Mouse (Mus musculus): ENCODE measurements at regions not wholly inside any gene's neighbourhood (a gene's known extent, or its start where the extent isn't known, plus 50 kb on each side); places are given as distances from the start of the nearest gene placed in this dataset.

- H3K27ac ChIP-seq: no peak overlapping the region
- peaks cover 10% of the 10 kb centered on the region; the same call in 1 of the 2 replicates for H3K4me1 ChIP-seq (replicated peaks)
- no peak overlapping the region for H3K9ac ChIP-seq (replicated peaks)
- H3K27me3 ChIP-seq: no peaks in the 10 kb centered on the region
- no peaks in the 10 kb centered on the region for H3K9me3 ChIP-seq
- H3K4me2 ChIP-seq: no peak overlapping the region
- H3K4me3 ChIP-seq (replicated peaks): no peak overlapping the region
- ATAC-seq (ENCODE audit: insufficient number of reproducible peaks, insufficient read depth, low FRiP score, low TSS enrichment, low read depth): no peak
- no peaks in the 10 kb centered on the region for H3K36me3 ChIP-seq
- WGBS: 83% methylated on average over 8 of the region's 8 CpGs
These were observed 113.1 kb downstream of the Gadd45g start for GRCm38 (mm10) chr13:51959591-51959990.

- ATAC-seq (ENCODE audit: insufficient number of reproducible peaks, insufficient read depth, low FRiP score, low TSS enrichment, low read depth): no peak
- H3K27ac ChIP-seq: no peak overlapping the region
- no peaks in the 10 kb centered on the region for H3K9me3 ChIP-seq
- no peaks in the 10 kb centered on the region for H3K27me3 ChIP-seq
- WGBS: 86% methylated on average over 4 of the region's 4 CpGs
- H3K4me2 ChIP-seq: no peak overlapping the region
- no peak overlapping the region for H3K9ac ChIP-seq (replicated peaks)
- H3K4me3 ChIP-seq (replicated peaks): no peak overlapping the region
- H3K4me1 ChIP-seq (replicated peaks): peaks cover 11% of the 10 kb centered on the region; the same call in 1 of the 2 replicates
- no peaks in the 10 kb centered on the region for H3K36me3 ChIP-seq
These were observed 113.8 kb downstream of the Gadd45g start for GRCm38 (mm10) chr13:51960262-51960661.

- H3K27ac ChIP-seq: no peak overlapping the region
- WGBS: 63% methylated on average over 8 of the region's 8 CpGs
These were observed 115.7 kb downstream of the Gadd45g start for GRCm38 (mm10) chr13:51962191-51962611.

GRCm38 (mm10) chr13:51962676-51963075 lies 116.2 kb downstream of the Gadd45g start:
- 33% methylated on average over 5 of the region's 5 CpGs for WGBS
- Histone ChIP-seq H3K9ac (replicated peaks) (no peak overlapping the region), H3K9me3 (no peaks in the 10 kb centered on the region), H3K4me3 (replicated peaks) (no peak overlapping the region), H3K4me2 (no peak overlapping the region), H3K27ac (no peak overlapping the region), H3K4me1 (replicated peaks) (peaks cover 11% of the 10 kb centered on the region; the same call in 1 of the 2 replicates), H3K36me3 (no peaks in the 10 kb centered on the region), H3K27me3 (no peaks in the 10 kb centered on the region)
- ATAC-seq (ENCODE audit: insufficient number of reproducible peaks, insufficient read depth, low FRiP score, low TSS enrichment, low read depth): no peak

More at GRCm38 (mm10) chr13:51962191-51962611, 115.7 kb downstream of the Gadd45g start:
- no peak overlapping the region for H3K4me3 ChIP-seq (replicated peaks)
- no peak overlapping the region for H3K9ac ChIP-seq (replicated peaks)
- H3K4me2 ChIP-seq: no peak overlapping the region
- ATAC-seq (ENCODE audit: insufficient number of reproducible peaks, insufficient read depth, low FRiP score, low TSS enrichment, low read depth): no peak
- no peaks in the 10 kb centered on the region for H3K27me3 ChIP-seq
- H3K9me3 ChIP-seq: no peaks in the 10 kb centered on the region
- no peaks in the 10 kb centered on the region for H3K36me3 ChIP-seq
- H3K4me1 ChIP-seq (replicated peaks): peaks cover 11% of the 10 kb centered on the region; the same call in 1 of the 2 replicates

- no peak for ATAC-seq (ENCODE audit: insufficient number of reproducible peaks, insufficient read depth, low FRiP score, low TSS enrichment, low read depth)
- Histone ChIP-seq H3K9me3 (no peaks in the 10 kb centered on the region), H3K36me3 (no peaks in the 10 kb centered on the region), H3K27ac (0 out of 2 replicates have a peak overlapping the region, but pooled peaks have one; percentile 17), H3K9ac (replicated peaks) (no peak overlapping the region), H3K27me3 (no peaks in the 10 kb centered on the region), H3K4me1 (replicated peaks) (peaks cover 11% of the 10 kb centered on the region; the same call in 1 of the 2 replicates), H3K4me2 (no peak overlapping the region), H3K4me3 (replicated peaks) (no peak overlapping the region)
- 76% methylated on average over 6 of the region's 6 CpGs for WGBS
These were observed 117.5 kb downstream of the Gadd45g start for GRCm38 (mm10) chr13:51963966-51964365.

GRCm38 (mm10) chr13:51964416-51964815 lies 117.9 kb downstream of the Gadd45g start:
- H3K36me3 ChIP-seq: no peaks in the 10 kb centered on the region
- no peaks in the 10 kb centered on the region for H3K9me3 ChIP-seq
- ATAC-seq (ENCODE audit: insufficient number of reproducible peaks, insufficient read depth, low FRiP score, low TSS enrichment, low read depth): no peak
- WGBS: 55% methylated on average over 6 of the region's 6 CpGs
- H3K4me2 ChIP-seq: no peak overlapping the region
- H3K4me1 ChIP-seq (replicated peaks): peaks cover 11% of the 10 kb centered on the region; the same call in 1 of the 2 replicates
- no peak overlapping the region for H3K9ac ChIP-seq (replicated peaks)
- no peaks in the 10 kb centered on the region for H3K27me3 ChIP-seq
- H3K4me3 ChIP-seq (replicated peaks): no peak overlapping the region
- H3K27ac ChIP-seq: peak overlapping the region; percentile 37; the same call in 1 of the 2 replicates

GRCm38 (mm10) chr13:51964921-51965320 lies 118.4 kb downstream of the Gadd45g start:
- no peak for ATAC-seq (ENCODE audit: insufficient number of reproducible peaks, insufficient read depth, low FRiP score, low TSS enrichment, low read depth)
- WGBS: 83% methylated on average over 2 of the region's 2 CpGs
- no peak overlapping the region for H3K27ac ChIP-seq

GRCm38 (mm10) chr13:51968103-51968502 lies 121.6 kb downstream of the Gadd45g start:
- Histone ChIP-seq H3K27ac (no peak overlapping the region), H3K4me3 (replicated peaks) (no peak overlapping the region), H3K27me3 (no peaks in the 10 kb centered on the region), H3K9me3 (no peaks in the 10 kb centered on the region), H3K4me1 (replicated peaks) (peaks cover 36% of the 10 kb centered on the region), H3K4me2 (no peak overlapping the region), H3K9ac (replicated peaks) (no peak overlapping the region), H3K36me3 (no peaks in the 10 kb centered on the region)
- no peak for ATAC-seq (ENCODE audit: insufficient number of reproducible peaks, insufficient read depth, low FRiP score, low TSS enrichment, low read depth)
- 84% methylated on average over 6 of the region's 6 CpGs for WGBS

More at GRCm38 (mm10) chr13:51964921-51965320, 118.4 kb downstream of the Gadd45g start:
- Histone ChIP-seq H3K9ac (replicated peaks) (no peak overlapping the region), H3K27me3 (no peaks in the 10 kb centered on the region), H3K9me3 (no peaks in the 10 kb centered on the region), H3K4me3 (replicated peaks) (no peak overlapping the region), H3K36me3 (no peaks in the 10 kb centered on the region), H3K4me1 (replicated peaks) (peaks cover 16% of the 10 kb centered on the region; the same call in 1 of the 2 replicates), H3K4me2 (no peak overlapping the region)

- 75% methylated on average over 9 of the region's 9 CpGs for WGBS
These were observed 122.3 kb downstream of the Gadd45g start for GRCm38 (mm10) chr13:51968796-51969195.

GRCm38 (mm10) chr13:51970051-51970450 lies 123.6 kb downstream of the Gadd45g start:
- no peak overlapping the region for H3K4me3 ChIP-seq (replicated peaks)
- peaks cover 45% of the 10 kb centered on the region for H3K4me1 ChIP-seq (replicated peaks)
- H3K27me3 ChIP-seq: no peaks in the 10 kb centered on the region
- H3K9me3 ChIP-seq: no peaks in the 10 kb centered on the region
- WGBS: 82% methylated on average over 11 of the region's 11 CpGs
- no peak overlapping the region for H3K9ac ChIP-seq (replicated peaks)
- no peak for ATAC-seq (ENCODE audit: insufficient number of reproducible peaks, insufficient read depth, low FRiP score, low TSS enrichment, low read depth)
- no peak overlapping the region for H3K4me2 ChIP-seq
- no peak overlapping the region for H3K27ac ChIP-seq
- no peaks in the 10 kb centered on the region for H3K36me3 ChIP-seq

More at GRCm38 (mm10) chr13:51968796-51969195, 122.3 kb downstream of the Gadd45g start:
- Histone ChIP-seq H3K4me1 (replicated peaks) (peaks cover 40% of the 10 kb centered on the region), H3K4me2 (no peak overlapping the region), H3K27me3 (no peaks in the 10 kb centered on the region), H3K9ac (replicated peaks) (no peak overlapping the region), H3K27ac (peak overlapping the region; percentile 41; the same call in 1 of the 2 replicates), H3K9me3 (no peaks in the 10 kb centered on the region), H3K36me3 (no peaks in the 10 kb centered on the region), H3K4me3 (replicated peaks) (no peak overlapping the region)
- ATAC-seq (ENCODE audit: insufficient number of reproducible peaks, insufficient read depth, low FRiP score, low TSS enrichment, low read depth): no peak

- Histone ChIP-seq H3K27me3 (no peaks in the 10 kb centered on the region), H3K27ac (peak overlapping the region; percentile 92), H3K9ac (replicated peaks) (0 out of 2 replicates have a peak overlapping the region, but pooled peaks have one; percentile 31), H3K36me3 (no peaks in the 10 kb centered on the region), H3K4me3 (replicated peaks) (no peak overlapping the region; the same call in 1 of the 2 replicates), H3K4me2 (peak overlapping the region; percentile 44), H3K4me1 (replicated peaks) (peaks cover 64% of the 10 kb centered on the region), H3K9me3 (peaks cover 6% of the 10 kb centered on the region)
- 32% methylated on average over 12 of the region's 12 CpGs for WGBS
- ATAC-seq (ENCODE audit: insufficient number of reproducible peaks, insufficient read depth, low FRiP score, low TSS enrichment, low read depth): no peak
These were observed 126.3 kb downstream of the Gadd45g start for GRCm38 (mm10) chr13:51972656-51973310.

All from limb, embryonic 12.5 days (tissue).